Mouse (Mus musculus) embryonic facial prominence, embryonic 15.5 days (tissue): ENCODE measurements around the gene Pou4f2. TPM values are rescaled to one million over a fixed set of nuclear protein-coding genes. Genes with fewer than 3 reads are reported as not detected.

Source experiments
- ATAC-seq: fragments of 200-750 bp; cut with Nextera tagmentation; 2 replicates; pipeline ENCODE4 v1.8.0; 2017; ENCODE audit warnings: low read depth, moderate TSS enrichment; ENCODE audit not compliant: insufficient number of reproducible peaks, low FRiP score, low TSS enrichment
- H3K27ac ChIP-seq: fragments of 300-500 bp; sonication (generic); replicated peaks from 2 replicates; pipeline ENCODE4 v1.5.1; 2015; ENCODE audit warnings: mild to moderate bottlenecking, inconsistent platforms
- H3K27me3 ChIP-seq: fragments of 300-500 bp; sonication (generic); 2 replicates; pipeline ENCODE4 v1.6.1; 2015; ENCODE audit warnings: inconsistent platforms
- H3K36me3 ChIP-seq: fragments of 300-500 bp; sonication (generic); 2 replicates; pipeline ENCODE4 v1.6.1; 2015; ENCODE audit warnings: mild to moderate bottlenecking, inconsistent platforms
- H3K4me1 ChIP-seq: fragments of 300-500 bp; sonication (generic); 2 replicates; pipeline ENCODE4 v1.6.1; 2015; ENCODE audit warnings: inconsistent platforms
- H3K4me2 ChIP-seq: fragments of 300-500 bp; sonication (generic); replicated peaks from 2 replicates; pipeline ENCODE4 v1.6.1; 2015; ENCODE audit warnings: mild to moderate bottlenecking, inconsistent platforms
- H3K4me3 ChIP-seq: fragments of 300-500 bp; sonication (generic); replicated peaks from 2 replicates; pipeline ENCODE4 v1.5.1; 2015; ENCODE audit warnings: mild to moderate bottlenecking, inconsistent platforms
- H3K9ac ChIP-seq: fragments of 300-500 bp; sonication (generic); 2 replicates; pipeline ENCODE4 v1.6.1; 2015; ENCODE audit warnings: inconsistent platforms
- H3K9me3 ChIP-seq: fragments of 300-500 bp; sonication (generic); replicated peaks from 2 replicates; pipeline ENCODE4 v1.6.1; 2016; ENCODE audit warnings: inconsistent platforms
- WGBS: fragments of 180-500 bp; shearing (Covaris S2); methylation state at CpG from one replicate; pipeline ENCODE4 v1.1.7; 2015; 5-methylcytosine and 5-hydroxymethylcytosine counted together
- polyA plus RNA-seq: library from polyadenylated mRNA; unstranded; fragments of >200 nt; fragmentation: Nextera tagmentation; extraction: Ambion mirVana; gene quantifications from 2 replicates; pipeline ENCODE4 v1.2.1, GENCODE M21; 2015

Pou4f2 gene
- polyA plus RNA-seq, 1 experiment from 2014 or later = not detected

GRCm38 (mm10) chr8:78434823-78435623 is 1.4 kb downstream of the Pou4f2 start:
- Histone ChIP-seq H3K27ac (no peak overlapping the region), H3K4me1 (peaks cover 31% of the 10 kb centered on the region), H3K9ac (no peak overlapping the region), H3K9me3 (no peaks in the 10 kb centered on the region), H3K27me3 (peaks cover 85% of the 10 kb centered on the region), H3K36me3 (no peaks in the 10 kb centered on the region), H3K4me2 (peak overlapping the region; percentile 58), H3K4me3 (peak overlapping the region; percentile 32; the same call in 1 of the 2 replicates)
- 1% methylated on average over 62 of the region's 62 CpGs for WGBS
- ATAC-seq = no peak

GRCm38 (mm10) chr8:78434340-78434739 is 2.1 kb downstream of the Pou4f2 start:
- whole genome bisulfite sequencing = 3% methylated on average over 8 of the region's 8 CpGs
- Histone ChIP-seq H3K4me1 (peaks cover 31% of the 10 kb centered on the region), H3K27ac (no peak overlapping the region), H3K9me3 (no peaks in the 10 kb centered on the region), H3K36me3 (no peaks in the 10 kb centered on the region), H3K4me3 (0 out of 2 replicates have a peak overlapping the region, but pooled peaks have one; percentile 32), H3K9ac (no peak overlapping the region), H3K4me2 (peak overlapping the region; percentile 58), H3K27me3 (peaks cover 85% of the 10 kb centered on the region)
- ATAC-seq = no peak

GRCm38 (mm10) chr8:78433318-78433717 is 3.1 kb downstream of the Pou4f2 start:
- Histone ChIP-seq H3K36me3 (no peaks in the 10 kb centered on the region), H3K4me2 (no peak overlapping the region), H3K9me3 (no peaks in the 10 kb centered on the region), H3K27me3 (peaks cover 81% of the 10 kb centered on the region), H3K9ac (no peak overlapping the region), H3K4me1 (peaks cover 31% of the 10 kb centered on the region), H3K27ac (no peak overlapping the region), H3K4me3 (no peak overlapping the region)
- ATAC-seq = no peak
- 13% methylated on average over 5 of the region's 5 CpGs for WGBS

- Histone ChIP-seq H3K4me1 (peaks cover 28% of the 10 kb centered on the region), H3K27me3 (peaks cover 81% of the 10 kb centered on the region), H3K4me2 (no peak overlapping the region), H3K9me3 (no peaks in the 10 kb centered on the region), H3K4me3 (no peak overlapping the region), H3K9ac (no peak overlapping the region), H3K27ac (no peak overlapping the region), H3K36me3 (no peaks in the 10 kb centered on the region)
- ATAC-seq = no peak
- WGBS = 9% methylated on average over 1 of the region's 1 CpGs
These were observed 4.0 kb downstream of the Pou4f2 start for GRCm38 (mm10) chr8:78432451-78432850.

- Histone ChIP-seq H3K9me3 (no peaks in the 10 kb centered on the region), H3K27ac (no peak overlapping the region), H3K4me1 (peaks cover 19% of the 10 kb centered on the region), H3K4me2 (no peak overlapping the region), H3K9ac (no peak overlapping the region), H3K36me3 (no peaks in the 10 kb centered on the region), H3K27me3 (peaks cover 81% of the 10 kb centered on the region), H3K4me3 (no peak overlapping the region)
- WGBS = 2% methylated on average over 4 of the region's 4 CpGs
- ATAC-seq = no peak
These were observed 5.1 kb downstream of the Pou4f2 start for GRCm38 (mm10) chr8:78431356-78431755.

GRCm38 (mm10) chr8:78428148-78428547 is 8.3 kb downstream of the Pou4f2 start:
- H3K9ac ChIP-seq = no peak overlapping the region
- H3K36me3 ChIP-seq = no peaks in the 10 kb centered on the region
- H3K9me3 ChIP-seq = no peaks in the 10 kb centered on the region
- no peak overlapping the region for H3K27ac ChIP-seq
- no peak overlapping the region for H3K4me3 ChIP-seq
- ATAC-seq = no peak
- no peaks in the 10 kb centered on the region for H3K4me1 ChIP-seq
- peaks cover 78% of the 10 kb centered on the region for H3K27me3 ChIP-seq
- whole genome bisulfite sequencing = 3% methylated on average over 11 of the region's 11 CpGs
- no peak overlapping the region for H3K4me2 ChIP-seq

- no peaks in the 10 kb centered on the region for H3K36me3 ChIP-seq
- no peaks in the 10 kb centered on the region for H3K9me3 ChIP-seq
- ATAC-seq = no peak
- no peak overlapping the region for H3K9ac ChIP-seq
- no peak overlapping the region for H3K4me3 ChIP-seq
- H3K27ac ChIP-seq = no peak overlapping the region
- H3K27me3 ChIP-seq = peaks cover 78% of the 10 kb centered on the region
- H3K4me2 ChIP-seq = no peak overlapping the region
- no peaks in the 10 kb centered on the region for H3K4me1 ChIP-seq
- WGBS = 2% methylated on average over 8 of the region's 8 CpGs
These were observed 8.7 kb downstream of the Pou4f2 start for GRCm38 (mm10) chr8:78427769-78428130.

GRCm38 (mm10) chr8:78426875-78427768 is 9.3 kb downstream of the Pou4f2 start:
- no peak overlapping the region; the same call in 1 of the 2 replicates for H3K4me2 ChIP-seq
- under 1% methylated on average over 32 of the region's 32 CpGs for WGBS
- ATAC-seq = 0 out of 2 replicates have a peak, but pooled peaks have one; percentile 29
- peaks cover 77% of the 10 kb centered on the region for H3K27me3 ChIP-seq
- H3K27ac ChIP-seq = no peak overlapping the region
- no peaks in the 10 kb centered on the region for H3K4me1 ChIP-seq
- no peaks in the 10 kb centered on the region for H3K9me3 ChIP-seq
- H3K4me3 ChIP-seq = no peak overlapping the region
- no peaks in the 10 kb centered on the region for H3K36me3 ChIP-seq
- no peak overlapping the region for H3K9ac ChIP-seq

- Histone ChIP-seq H3K4me2 (no peak overlapping the region; the same call in 1 of the 2 replicates), H3K9ac (no peak overlapping the region), H3K27ac (no peak overlapping the region)
These were observed 10.0 kb downstream of the Pou4f2 start for GRCm38 (mm10) chr8:78426455-78426854.

GRCm38 (mm10) chr8:78423937-78424336 is 12.5 kb downstream of the Pou4f2 start:
- no peak for ATAC-seq
- no peaks in the 10 kb centered on the region for H3K9me3 ChIP-seq
- H3K9ac ChIP-seq = no peak overlapping the region
- no peaks in the 10 kb centered on the region for H3K36me3 ChIP-seq
- H3K27me3 ChIP-seq = peaks cover 82% of the 10 kb centered on the region
- H3K4me2 ChIP-seq = no peak overlapping the region
- WGBS = 3% methylated on average over 1 of the region's 1 CpGs
- H3K27ac ChIP-seq = no peak overlapping the region
- no peak overlapping the region for H3K4me3 ChIP-seq
- peaks cover 7% of the 10 kb centered on the region for H3K4me1 ChIP-seq

More at GRCm38 (mm10) chr8:78426455-78426854, 10.0 kb downstream of the Pou4f2 start:
- Histone ChIP-seq H3K36me3 (no peaks in the 10 kb centered on the region), H3K9me3 (no peaks in the 10 kb centered on the region), H3K27me3 (peaks cover 77% of the 10 kb centered on the region), H3K4me3 (no peak overlapping the region), H3K4me1 (no peaks in the 10 kb centered on the region)
- WGBS = 3% methylated on average over 10 of the region's 10 CpGs
- ATAC-seq = no peak

GRCm38 (mm10) chr8:78420101-78420503 is 16.3 kb downstream of the Pou4f2 start:
- no peak overlapping the region for H3K9ac ChIP-seq
- no peak overlapping the region for H3K27ac ChIP-seq
- H3K4me3 ChIP-seq = peak overlapping the region; percentile 31
- H3K36me3 ChIP-seq = no peaks in the 10 kb centered on the region
- H3K4me2 ChIP-seq = peak overlapping the region; percentile 67
- under 1% methylated on average over 19 of the region's 19 CpGs for WGBS
- H3K9me3 ChIP-seq = no peaks in the 10 kb centered on the region
- peaks cover 52% of the 10 kb centered on the region for H3K27me3 ChIP-seq
- H3K4me1 ChIP-seq = peaks cover 7% of the 10 kb centered on the region
- ATAC-seq = peak; percentile 72
